Mouse (Mus musculus) c-Kit-positive CD71-positive TER-119-positive erythroid progenitor cells, embryonic 14.5 days (primary cell): ENCODE results near the gene Qprt.
"Not testable (repeated sequence)": the region's sequence is repeated elsewhere in the genome, so short reads cannot be mapped to it uniquely, and the experiment has no call there.

ENCODE experiments used
- DNase-seq: peaks from one replicate; pipeline ENCODE4 v3.0.0-alpha.2; 2013; ENCODE audit warnings: low spot score

Gene Qprt

DNA sequence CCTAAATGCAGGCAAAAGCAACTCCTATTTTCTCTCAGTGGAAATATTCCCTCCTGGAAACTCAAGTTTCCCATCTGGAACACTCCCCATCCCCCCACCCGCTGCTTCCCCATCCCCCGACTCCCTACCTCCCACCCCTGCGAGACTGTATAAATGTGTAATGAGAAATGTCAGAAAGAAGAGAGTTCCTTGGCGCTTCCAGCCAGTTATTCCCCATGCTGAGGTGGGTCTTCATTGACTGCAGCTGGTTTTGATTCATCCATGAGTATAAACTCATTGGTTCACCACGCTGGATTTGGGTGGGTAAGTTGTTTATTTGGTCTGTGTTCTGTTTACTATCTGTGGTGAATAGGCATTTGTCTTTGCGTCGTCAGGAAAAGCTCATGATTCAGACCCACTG lies 25.6 kb downstream of the Qprt start:
- DNase-seq, result no peak

DNA sequence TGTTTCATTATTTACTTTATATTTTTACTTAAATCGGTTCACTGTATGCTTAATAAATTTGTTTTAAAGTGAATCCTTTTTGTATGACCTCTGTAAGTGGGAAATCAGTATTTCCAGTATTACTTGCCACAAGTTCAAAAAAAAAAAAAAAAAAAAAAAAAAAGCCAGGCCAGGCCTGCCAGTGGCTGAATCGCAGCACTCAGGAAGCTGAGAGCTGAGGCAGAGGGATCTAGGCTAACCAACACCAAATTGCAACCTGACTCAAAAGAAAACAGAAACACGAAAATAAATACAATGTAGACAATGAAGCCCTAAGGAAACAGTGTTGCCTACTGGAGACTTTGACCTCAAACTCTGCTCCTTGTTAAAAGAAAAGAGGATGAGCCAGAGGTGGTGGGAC lies 28.1 kb downstream of the Qprt start:
- no peak for DNase-seq

GRCm38 (mm10) chr7:127091114-127091896 lies 30.7 kb downstream of the Qprt start, which contains the start of gene AI467606:
Gene AI467606, plus strand, starts transcription at chr7:127091359.
- DNase-seq, result peak; percentile 78

DNA sequence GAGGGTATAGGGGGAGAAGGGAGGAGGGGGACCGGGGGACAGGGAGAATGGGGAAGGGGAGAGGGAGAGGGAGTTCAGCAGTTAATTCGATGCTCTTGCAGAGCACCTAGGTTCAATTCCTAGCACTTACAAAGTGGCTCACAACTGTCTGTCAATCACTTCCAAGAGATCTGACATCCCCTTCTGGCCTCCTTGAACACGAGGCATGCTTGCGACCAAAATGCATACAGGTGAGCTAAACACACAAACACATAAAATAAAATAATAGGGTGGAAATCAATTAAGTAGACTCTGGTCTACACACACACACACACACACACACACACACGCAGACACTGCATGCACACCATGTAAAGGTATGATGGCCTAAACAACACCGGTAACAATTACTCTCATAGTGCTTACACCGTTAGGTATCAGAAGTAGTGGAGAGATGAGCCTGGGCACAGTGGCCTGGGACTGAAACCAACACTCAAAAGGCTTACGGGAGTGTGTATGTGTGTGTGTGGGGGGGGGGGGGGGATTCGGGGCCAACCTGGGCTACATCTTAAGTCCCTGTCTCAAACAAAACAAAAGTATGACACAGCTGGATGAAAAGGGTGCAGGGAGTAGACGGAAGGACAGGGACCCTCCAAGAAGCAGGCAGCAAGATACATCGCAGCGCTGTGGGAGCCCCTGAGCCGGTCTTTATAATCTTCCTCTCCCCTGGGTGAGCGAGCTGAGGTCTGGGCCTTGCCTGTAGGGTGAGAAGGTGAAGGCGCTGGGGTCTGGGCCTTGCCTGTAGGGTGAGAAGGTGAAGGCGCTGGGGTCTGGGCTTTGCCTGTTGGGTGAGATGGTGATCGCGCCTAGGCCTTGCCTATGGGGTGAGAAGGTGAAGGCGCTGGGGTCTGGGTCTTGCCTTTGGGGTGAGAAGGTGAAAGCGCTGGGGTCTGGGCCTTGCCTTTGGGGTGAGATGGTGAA lies 31.6 kb downstream of the Qprt start:
- DNase-seq, result no peak

- peak; percentile 52 for DNase-seq
These were observed 32.9 kb downstream of the Qprt start for GRCm38 (mm10) chr7:127088901-127089845.

- no peak for DNase-seq
These were observed 33.9 kb downstream of the Qprt start for GRCm38 (mm10) chr7:127088083-127088482.

DNA sequence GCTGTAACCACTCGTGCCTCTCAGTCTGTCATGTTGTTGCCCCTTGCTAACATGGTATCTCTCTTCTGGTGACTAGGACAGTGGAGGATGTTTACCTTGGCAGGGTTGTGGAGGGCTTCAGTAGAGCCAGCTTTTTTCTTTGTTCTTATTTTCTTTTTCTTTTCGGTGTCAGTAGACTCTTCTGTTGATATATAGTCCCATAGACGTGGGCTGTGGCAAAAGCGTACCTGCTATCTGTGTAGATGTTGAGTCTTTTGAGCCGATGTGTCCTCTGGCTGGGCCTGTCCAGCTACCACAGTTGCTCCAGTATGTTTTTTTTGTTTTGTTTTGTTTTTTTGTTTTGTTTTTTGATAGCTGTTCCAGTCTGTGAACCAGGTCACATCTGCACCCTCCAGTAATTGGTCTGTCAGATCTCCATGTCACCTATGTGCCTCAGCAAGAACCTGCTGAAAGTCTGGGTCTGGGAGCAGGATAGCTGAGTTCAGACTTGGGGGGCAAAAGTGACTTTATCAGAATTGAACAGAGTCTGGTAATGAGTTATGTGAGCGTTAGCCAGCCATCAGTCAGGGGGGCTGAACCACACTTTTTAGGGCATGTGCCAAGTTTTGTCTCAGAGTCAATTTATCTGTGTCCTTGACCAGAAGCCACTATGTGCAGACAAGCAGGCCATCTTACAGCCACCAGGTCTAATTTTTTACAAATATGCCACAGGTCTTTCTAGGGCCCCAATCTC lies 34.6 kb downstream of the Qprt start, which contains the start of gene Zg16:
Zg16 (minus strand) TSS at position 51 of the 733 bp plus-strand sequence.
- not testable (repeated sequence) for DNase-seq

DNA sequence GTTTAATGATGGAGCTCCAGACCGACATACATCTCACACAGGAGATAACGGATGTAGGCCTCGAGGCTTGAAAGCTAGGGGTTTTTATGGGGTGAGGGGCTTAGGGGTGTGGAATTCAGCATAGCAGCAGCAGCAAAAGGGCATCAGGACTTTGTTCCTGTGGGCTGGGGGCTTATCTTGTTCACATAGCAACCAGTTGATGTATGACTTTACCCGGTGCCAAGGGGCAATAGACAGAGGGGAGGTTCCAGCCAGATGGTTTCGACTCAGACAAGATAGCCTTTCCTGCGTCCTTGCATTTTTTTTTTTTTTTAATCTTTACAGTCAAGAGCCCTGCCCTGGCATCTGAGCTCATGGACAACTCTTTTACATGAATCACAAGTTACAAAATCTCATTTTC lies 36.3 kb downstream of the Qprt start:
- not testable (repeated sequence) for DNase-seq

GRCm38 (mm10) chr7:127084794-127085193 lies 37.2 kb downstream of the Qprt start:
- DNase-seq, result no peak

DNA sequence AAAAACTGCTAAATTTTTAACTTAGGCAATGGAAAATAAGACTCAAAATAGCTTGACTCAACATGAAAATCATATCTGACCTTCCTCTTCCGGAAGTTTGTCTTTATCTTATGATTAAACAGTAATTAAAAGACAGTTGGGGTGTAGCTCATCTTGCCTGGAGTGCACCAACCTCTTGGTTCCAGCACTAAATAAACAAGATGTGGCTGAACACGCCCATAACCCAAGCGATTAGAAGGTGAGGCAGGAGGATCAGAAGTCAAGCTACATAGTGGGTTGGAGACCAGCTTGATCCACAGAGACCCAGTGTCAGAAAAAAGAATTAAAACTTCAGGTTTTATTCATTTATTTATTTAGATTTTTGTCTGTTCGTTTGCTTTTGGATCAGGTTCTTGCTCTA lies 38.3 kb downstream of the Qprt start:
- DNase-seq, result no peak

- no peak for DNase-seq
These were observed 39.0 kb downstream of the Qprt start for GRCm38 (mm10) chr7:127082995-127083394.

- DNase-seq, result no peak
These were observed 39.8 kb downstream of the Qprt start for GRCm38 (mm10) chr7:127082271-127082670.

DNA sequence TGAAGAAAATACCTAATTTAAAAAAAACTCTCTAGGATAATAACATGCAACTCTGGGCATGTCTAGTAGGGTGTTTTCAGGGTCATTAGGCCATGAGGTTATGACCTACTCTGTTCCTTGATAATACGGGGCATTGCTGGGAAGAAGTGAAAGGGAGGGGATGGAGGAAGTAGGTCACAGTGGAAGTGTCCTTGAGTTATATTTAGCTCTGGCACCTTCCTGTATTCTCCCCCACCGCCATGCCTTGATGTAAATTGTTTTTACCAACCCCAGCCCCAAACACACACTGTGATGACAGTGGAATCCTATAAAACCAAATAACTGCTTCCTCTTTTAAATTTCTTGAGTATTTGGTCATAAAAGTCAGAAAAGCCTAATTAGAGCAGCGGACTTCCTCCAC lies 42.0 kb downstream of the Qprt start:
- no peak for DNase-seq

GRCm38 (mm10) chr7:127077692-127078091 lies 44.3 kb downstream of the Qprt start:
- peak; percentile 18 for DNase-seq

- DNase-seq, result no peak
These were observed 45.8 kb downstream of the Qprt start for GRCm38 (mm10) chr7:127076188-127076587.

DNA sequence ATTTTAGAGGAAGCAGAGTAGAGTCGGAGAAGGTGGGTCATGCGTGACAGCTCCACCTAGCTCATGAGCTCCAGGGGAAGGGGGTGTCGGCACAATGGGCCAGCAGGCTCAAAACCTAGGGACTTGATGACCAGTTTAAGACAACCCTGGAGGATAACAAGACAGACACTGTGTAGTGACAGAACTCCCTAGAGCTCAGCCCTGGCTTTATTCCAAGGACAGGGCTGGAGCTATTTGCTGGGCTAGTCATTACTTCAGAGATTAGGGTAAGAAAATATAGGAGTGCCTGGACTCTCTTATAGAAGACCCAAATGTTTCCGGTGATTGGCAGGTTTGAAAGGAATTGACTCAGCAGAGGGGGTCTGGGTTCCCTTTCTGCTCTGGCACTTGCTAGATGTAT lies 48.8 kb downstream of the Qprt start:
- no peak for DNase-seq

DNA sequence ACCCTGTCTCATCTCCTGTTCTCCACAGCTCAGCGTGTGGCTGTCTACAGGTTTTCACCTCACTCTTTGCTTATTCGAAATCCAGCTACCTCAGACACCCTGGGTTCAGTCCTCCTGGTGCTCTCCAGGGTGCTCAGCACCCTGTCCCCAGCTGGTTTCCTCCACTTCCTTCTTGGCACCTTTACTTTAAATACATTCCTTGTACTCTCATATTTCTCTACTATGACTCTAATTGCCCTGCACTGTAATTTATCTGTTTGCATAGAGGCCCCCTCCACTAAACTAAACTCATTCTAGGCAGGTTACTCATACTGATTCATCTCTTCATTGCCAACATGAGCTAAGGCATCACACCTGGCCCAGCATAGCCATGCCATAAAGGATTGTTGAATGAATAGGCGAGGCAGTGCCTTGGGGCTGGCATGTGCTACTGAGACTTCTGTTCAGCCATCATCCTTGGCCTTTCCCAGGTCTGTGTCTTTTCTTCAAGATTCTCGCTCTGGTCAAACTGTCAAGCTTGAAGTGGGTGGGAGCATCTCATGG lies 51.1 kb downstream of the Qprt start:
- no peak for DNase-seq

GRCm38 (mm10) chr7:127066317-127066716 lies 55.7 kb downstream of the Qprt start:
- DNase-seq, result no peak

- DNase-seq, result no peak
These were observed 56.5 kb downstream of the Qprt start for GRCm38 (mm10) chr7:127065538-127065937.
